Mouse (Mus musculus) ES-E14 (cell line): ENCODE data around the gene Ppp1r16b.

Experiments used
- CHD2 ChIP-seq: IDR thresholded peaks from 2 replicates; pipeline ENCODE4 v1.6.1; 2014; ENCODE audit warnings: mild to moderate bottlenecking, low read depth, low read length, inconsistent platforms
- HCFC1 ChIP-seq: IDR thresholded peaks from 2 replicates; pipeline ENCODE4 v1.6.1; 2012; ENCODE audit warnings: low read length, inconsistent platforms, borderline replicate concordance; ENCODE audit not compliant: insufficient read depth
- MAFK ChIP-seq: IDR thresholded peaks from 2 replicates; pipeline ENCODE4 v1.6.1; 2014; ENCODE audit warnings: mild to moderate bottlenecking, low read depth, low read length, inconsistent platforms; ENCODE audit not compliant: insufficient read depth
- ZC3H11A ChIP-seq: IDR thresholded peaks from 2 replicates; pipeline ENCODE4 v1.6.1; 2012; ENCODE audit warnings: low read depth, mild to moderate bottlenecking, inconsistent platforms, low read length, borderline replicate concordance
- ZNF384 ChIP-seq: IDR thresholded peaks from 2 replicates; pipeline ENCODE4 v1.6.1; 2012; ENCODE audit warnings: low read depth, low read length, inconsistent platforms

- TF ChIP-seq HCFC1 = no peak
- TF ChIP-seq ZNF384 = no peak
- no peak for TF ChIP-seq ZC3H11A
- TF ChIP-seq CHD2 = no peak
- TF ChIP-seq MAFK = no peak
Observed at GRCm38 (mm10) chr2:158668433-158669010, 3.3 kb downstream of the Ppp1r16b start.
